Mouse (Mus musculus): ENCODE results near the gene Apex2. TPM values are rescaled to one million over a fixed set of nuclear protein-coding genes. Genes with fewer than 3 reads are reported as not detected.

Gene Apex2
- polyA plus RNA-seq, 1 experiment from 2014 or later: 12.9 TPM

- Histone ChIP-seq H3K27ac (no peak overlapping the region), H3K9me3 (replicated peaks; ENCODE audit: low read length) (no peaks in the 10 kb centered on the region), H3K36me3 (ENCODE audit: insufficient read depth, low read length) (no peaks in the 10 kb centered on the region), H3K9ac (ENCODE audit: low read depth, low read length) (no peak overlapping the region), H3K4me2 (ENCODE audit: low read length) (no peak overlapping the region), H3K4me3 (replicated peaks; ENCODE audit: low read depth, low read length) (no peak overlapping the region), H3K4me1 (replicated peaks; ENCODE audit: insufficient read depth, low read length) (no peaks in the 10 kb centered on the region), H3K27me3 (ENCODE audit: insufficient read depth, low read length) (no peaks in the 10 kb centered on the region)
- 82% methylated on average over 3 of the region's 3 CpGs for WGBS
- DNase-seq (ENCODE audit: low spot score) (no peak), ATAC-seq (replicated peaks; ENCODE audit: low FRiP score, low read depth) (no peak)
- no peak for TF ChIP-seq CTCF (IDR thresholded peaks at IDR 0.05; ENCODE audit: low read depth)
Observed at GRCm38 (mm10) chrX:150549639-150550038, 40.0 kb downstream of the Apex2 start.

GRCm38 (mm10) chrX:150547239-150547638 is 42.4 kb downstream of the Apex2 start, which contains the start of gene Alas2:
Alas2 (plus strand) TSS chrX:150547375.
- H3K9ac ChIP-seq (ENCODE audit: low read depth, low read length): no peak within 1 kb of the TSS
- WGBS: 51% methylated on average over 5 of the region's 5 CpGs
- no peak for DNase-seq (ENCODE audit: low spot score)
- no peaks in the 10 kb centered on the region for H3K36me3 ChIP-seq (ENCODE audit: insufficient read depth, low read length)
- H3K4me2 ChIP-seq (ENCODE audit: low read length): no peak within 1 kb of the TSS
- ATAC-seq (replicated peaks; ENCODE audit: low FRiP score, low read depth): no peak
- no peak for TF ChIP-seq CTCF (IDR thresholded peaks at IDR 0.05; ENCODE audit: low read depth)
- H3K4me3 ChIP-seq (replicated peaks; ENCODE audit: low read depth, low read length): no peak within 1 kb of the TSS
- no peaks in the 10 kb centered on the region for H3K27me3 ChIP-seq (ENCODE audit: insufficient read depth, low read length)
- H3K9me3 ChIP-seq (replicated peaks; ENCODE audit: low read length): no peaks in the 10 kb centered on the region
- no peak within 1 kb of the TSS for H3K27ac ChIP-seq
- H3K4me1 ChIP-seq (replicated peaks; ENCODE audit: insufficient read depth, low read length): no peaks in the 10 kb centered on the region

- no peaks in the 10 kb centered on the region for H3K9me3 ChIP-seq (replicated peaks; ENCODE audit: low read length)
- no peaks in the 10 kb centered on the region for H3K4me1 ChIP-seq (replicated peaks; ENCODE audit: insufficient read depth, low read length)
- ATAC-seq (replicated peaks; ENCODE audit: low FRiP score, low read depth) (no peak), DNase-seq (ENCODE audit: low spot score) (no peak)
- H3K36me3 ChIP-seq (ENCODE audit: insufficient read depth, low read length): no peaks in the 10 kb centered on the region
- no peaks in the 10 kb centered on the region for H3K27me3 ChIP-seq (ENCODE audit: insufficient read depth, low read length)
- no peak overlapping the region for H3K27ac ChIP-seq
- H3K9ac ChIP-seq (ENCODE audit: low read depth, low read length): no peak overlapping the region
- TF ChIP-seq CTCF (IDR thresholded peaks at IDR 0.05; ENCODE audit: low read depth): no peak
- H3K4me3 ChIP-seq (replicated peaks; ENCODE audit: low read depth, low read length): no peak overlapping the region
- H3K4me2 ChIP-seq (ENCODE audit: low read length): no peak overlapping the region
Observed at GRCm38 (mm10) chrX:150541684-150542083, 48.0 kb downstream of the Apex2 start.

- ATAC-seq (replicated peaks; ENCODE audit: low FRiP score, low read depth): no peak
- DNase-seq (ENCODE audit: low spot score): no peak
- Histone ChIP-seq H3K9ac (ENCODE audit: low read depth, low read length) (no peak overlapping the region), H3K4me1 (replicated peaks; ENCODE audit: insufficient read depth, low read length) (no peaks in the 10 kb centered on the region), H3K36me3 (ENCODE audit: insufficient read depth, low read length) (no peaks in the 10 kb centered on the region), H3K27ac (no peak overlapping the region), H3K27me3 (ENCODE audit: insufficient read depth, low read length) (no peaks in the 10 kb centered on the region), H3K4me2 (ENCODE audit: low read length) (no peak overlapping the region), H3K4me3 (replicated peaks; ENCODE audit: low read depth, low read length) (no peak overlapping the region), H3K9me3 (replicated peaks; ENCODE audit: low read length) (no peaks in the 10 kb centered on the region)
- WGBS: 84% methylated on average over 2 of the region's 2 CpGs
- no peak for TF ChIP-seq CTCF (IDR thresholded peaks at IDR 0.05; ENCODE audit: low read depth)
Observed at GRCm38 (mm10) chrX:150540111-150540510, 49.6 kb downstream of the Apex2 start.

- DNase-seq (ENCODE audit: low spot score) (no peak), ATAC-seq (replicated peaks; ENCODE audit: low FRiP score, low read depth) (no peak)
- TF ChIP-seq CTCF (IDR thresholded peaks at IDR 0.05; ENCODE audit: low read depth): no peak
- no peaks in the 10 kb centered on the region for H3K9me3 ChIP-seq (replicated peaks; ENCODE audit: low read length)
- H3K4me3 ChIP-seq (replicated peaks; ENCODE audit: low read depth, low read length): no peak overlapping the region
- H3K4me1 ChIP-seq (replicated peaks; ENCODE audit: insufficient read depth, low read length): no peaks in the 10 kb centered on the region
- no peak overlapping the region for H3K27ac ChIP-seq
- no peaks in the 10 kb centered on the region for H3K36me3 ChIP-seq (ENCODE audit: insufficient read depth, low read length)
- H3K9ac ChIP-seq (ENCODE audit: low read depth, low read length): no peak overlapping the region
- no peaks in the 10 kb centered on the region for H3K27me3 ChIP-seq (ENCODE audit: insufficient read depth, low read length)
- 87% methylated on average over 1 of the region's 1 CpGs for WGBS
- H3K4me2 ChIP-seq (ENCODE audit: low read length): no peak overlapping the region
Observed at GRCm38 (mm10) chrX:150516477-150516876, 73.2 kb downstream of the Apex2 start.

- Histone ChIP-seq H3K27ac (no peak overlapping the region), H3K36me3 (ENCODE audit: insufficient read depth, low read length) (no peaks in the 10 kb centered on the region), H3K4me3 (replicated peaks; ENCODE audit: low read depth, low read length) (no peak overlapping the region), H3K4me1 (replicated peaks; ENCODE audit: insufficient read depth, low read length) (no peaks in the 10 kb centered on the region), H3K4me2 (ENCODE audit: low read length) (no peak overlapping the region), H3K9me3 (replicated peaks; ENCODE audit: low read length) (no peaks in the 10 kb centered on the region), H3K27me3 (ENCODE audit: insufficient read depth, low read length) (no peaks in the 10 kb centered on the region), H3K9ac (ENCODE audit: low read depth, low read length) (no peak overlapping the region)
- DNase-seq (ENCODE audit: low spot score) (no peak), ATAC-seq (replicated peaks; ENCODE audit: low FRiP score, low read depth) (no peak)
- TF ChIP-seq CTCF (IDR thresholded peaks at IDR 0.05; ENCODE audit: low read depth): no peak
Observed at GRCm38 (mm10) chrX:150516015-150516414, 73.7 kb downstream of the Apex2 start.

- Histone ChIP-seq H3K4me3 (replicated peaks; ENCODE audit: low read depth, low read length) (no peak overlapping the region), H3K9ac (ENCODE audit: low read depth, low read length) (no peak overlapping the region), H3K36me3 (ENCODE audit: insufficient read depth, low read length) (no peaks in the 10 kb centered on the region), H3K4me2 (ENCODE audit: low read length) (no peak overlapping the region), H3K4me1 (replicated peaks; ENCODE audit: insufficient read depth, low read length) (no peaks in the 10 kb centered on the region), H3K27ac (no peak overlapping the region), H3K27me3 (ENCODE audit: insufficient read depth, low read length) (no peaks in the 10 kb centered on the region), H3K9me3 (replicated peaks; ENCODE audit: low read length) (no peaks in the 10 kb centered on the region)
- no peak for TF ChIP-seq CTCF (IDR thresholded peaks at IDR 0.05; ENCODE audit: low read depth)
- ATAC-seq (replicated peaks; ENCODE audit: low FRiP score, low read depth) (no peak), DNase-seq (ENCODE audit: low spot score) (no peak)
- WGBS: 79% methylated on average over 1 of the region's 1 CpGs
Observed at GRCm38 (mm10) chrX:150514127-150514526, 75.5 kb downstream of the Apex2 start.
